Mouse (Mus musculus) liver, embryonic 11.5 days (tissue): Measurements from ENCODE around the gene Plppr2. TPM values are rescaled to one million over a fixed set of nuclear protein-coding genes. Genes with fewer than 3 reads are reported as not detected.

Source experiments
- ATAC-seq: fragments of 200-750 bp; cut with Nextera tagmentation; replicated peaks from 2 replicates; pipeline ENCODE4 v1.8.0; 2017; ENCODE audit warnings: moderate number of reproducible peaks, mild to moderate bottlenecking, moderate TSS enrichment, moderate library complexity; ENCODE audit not compliant: low FRiP score
- DNase-seq: peaks from one replicate; pipeline ENCODE4 v3.0.0-alpha.2; 2017; ENCODE audit warnings: low spot score
- H3K27ac ChIP-seq: fragments of 300-500 bp; sonication (generic); 2 replicates; pipeline ENCODE4 v1.5.1; 2014; ENCODE audit warnings: mild to moderate bottlenecking, low read depth, low read length, control low read depth
- H3K27me3 ChIP-seq: fragments of 300-500 bp; sonication (generic); replicated peaks from 2 replicates; pipeline ENCODE4 v1.6.1; 2014; ENCODE audit warnings: low read length, mixed read lengths; ENCODE audit not compliant: control insufficient read depth, insufficient read depth
- H3K36me3 ChIP-seq: fragments of 300-500 bp; sonication (generic); 2 replicates; pipeline ENCODE4 v1.6.1; 2014; ENCODE audit warnings: mild to moderate bottlenecking, low read length, moderate library complexity, mixed read lengths; ENCODE audit not compliant: control insufficient read depth, insufficient read depth
- H3K4me1 ChIP-seq: fragments of 300-500 bp; sonication (generic); replicated peaks from 2 replicates; pipeline ENCODE4 v1.6.1; 2014; ENCODE audit warnings: low read length, mixed read lengths; ENCODE audit not compliant: control insufficient read depth, insufficient read depth
- H3K4me2 ChIP-seq: fragments of 300-500 bp; sonication (generic); 2 replicates; pipeline ENCODE4 v1.6.1; 2014; ENCODE audit warnings: mild to moderate bottlenecking, control low read depth, moderate library complexity
- H3K4me3 ChIP-seq: fragments of 300-500 bp; sonication (generic); 2 replicates; pipeline ENCODE4 v1.5.1; 2014; ENCODE audit warnings: low read depth, low read length, control low read depth
- H3K9ac ChIP-seq: fragments of 300-500 bp; sonication (generic); 2 replicates; pipeline ENCODE4 v1.6.1; 2014; ENCODE audit warnings: low read depth, low read length, control low read depth
- H3K9me3 ChIP-seq: fragments of 300-500 bp; sonication (generic); 2 replicates; pipeline ENCODE4 v1.6.1; 2016; ENCODE audit warnings: low read length, inconsistent platforms, mixed read lengths; ENCODE audit not compliant: control insufficient read depth
- WGBS: fragments of 180-500 bp; shearing (Covaris S2); extraction: QIAGEN DNeasy Blood & Tissue Kit; methylation state at CpG from one replicate; pipeline ENCODE4 v1.1.7; 2014; 5-methylcytosine and 5-hydroxymethylcytosine counted together
- polyA plus RNA-seq: library from polyadenylated mRNA; unstranded; fragments of >200 nt; fragmentation: Nextera tagmentation; extraction: Ambion mirVana; gene quantifications from 2 replicates; pipeline ENCODE4 v1.2.1, GENCODE M21; 2014

Gene Plppr2
- polyA plus RNA-seq, 1 experiment from 2014 or later, result 7.2 TPM

DNA sequence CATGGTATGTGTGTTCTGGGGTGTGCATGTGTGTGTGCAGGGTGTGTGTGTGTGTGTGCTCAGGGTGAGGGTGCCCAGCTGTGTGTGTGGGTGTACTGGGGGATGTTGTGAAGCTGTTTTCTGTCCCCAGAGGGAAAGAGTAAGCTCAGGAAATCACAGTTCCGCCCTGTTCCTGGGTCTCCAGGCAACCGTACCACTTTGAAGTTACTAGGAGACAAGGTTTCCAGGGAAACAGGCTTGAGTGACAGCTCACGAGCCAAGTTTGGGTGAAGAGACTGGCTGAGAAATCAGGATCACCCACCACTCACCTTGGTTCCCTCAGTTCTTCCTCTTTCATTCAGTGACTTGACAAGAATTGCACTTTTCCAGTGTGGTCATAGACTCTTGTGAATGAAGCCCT is 16.8 kb downstream of the Plppr2 start:
- 0 out of 2 replicates have a peak, but pooled peaks cover 2% of the 10 kb centered on the region for H3K27me3 ChIP-seq
- no peaks in the 10 kb centered on the region for H3K9me3 ChIP-seq
- no peak overlapping the region for H3K4me2 ChIP-seq
- peaks cover 4% of the 10 kb centered on the region for H3K4me1 ChIP-seq
- H3K9ac ChIP-seq, result no peak overlapping the region
- H3K36me3 ChIP-seq, result peaks cover 4% of the 10 kb centered on the region; the same call in 1 of the 2 replicates
- DNase-seq (no peak), ATAC-seq (no peak)
- H3K27ac ChIP-seq, result no peak overlapping the region
- WGBS, result 19% methylated on average over 3 of the region's 3 CpGs
- H3K4me3 ChIP-seq, result no peak overlapping the region

DNA sequence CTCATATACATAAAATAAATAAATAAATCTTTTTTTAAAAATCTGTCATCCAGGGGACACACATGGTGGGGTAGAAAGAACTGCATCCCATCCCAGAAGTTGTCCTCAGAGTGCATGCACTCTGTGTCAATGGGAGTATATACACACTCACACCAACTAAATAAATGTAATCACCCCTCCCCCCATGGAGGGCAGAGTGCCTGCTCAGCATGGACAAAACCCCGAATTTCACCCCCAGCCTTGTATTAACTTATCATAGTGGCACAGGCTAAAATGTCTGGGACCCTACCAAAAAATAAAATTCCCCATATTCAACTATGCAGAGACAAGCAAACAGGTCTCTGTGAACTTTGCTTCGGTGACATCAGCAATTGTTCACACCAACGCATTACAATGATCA is 17.8 kb downstream of the Plppr2 start:
- H3K27ac ChIP-seq, result no peak overlapping the region
- H3K27me3 ChIP-seq, result no peaks in the 10 kb centered on the region
- no peak for DNase-seq
- no peak overlapping the region for H3K9ac ChIP-seq
- peaks cover 5% of the 10 kb centered on the region for H3K4me1 ChIP-seq
- H3K4me3 ChIP-seq, result no peak overlapping the region
- peak overlapping the region; percentile 69 for H3K4me2 ChIP-seq
- ATAC-seq, result no peak
- H3K36me3 ChIP-seq, result peaks cover 12% of the 10 kb centered on the region; the same call in 1 of the 2 replicates
- WGBS, result 69% methylated on average over 3 of the region's 3 CpGs
- H3K9me3 ChIP-seq, result no peaks in the 10 kb centered on the region

DNA sequence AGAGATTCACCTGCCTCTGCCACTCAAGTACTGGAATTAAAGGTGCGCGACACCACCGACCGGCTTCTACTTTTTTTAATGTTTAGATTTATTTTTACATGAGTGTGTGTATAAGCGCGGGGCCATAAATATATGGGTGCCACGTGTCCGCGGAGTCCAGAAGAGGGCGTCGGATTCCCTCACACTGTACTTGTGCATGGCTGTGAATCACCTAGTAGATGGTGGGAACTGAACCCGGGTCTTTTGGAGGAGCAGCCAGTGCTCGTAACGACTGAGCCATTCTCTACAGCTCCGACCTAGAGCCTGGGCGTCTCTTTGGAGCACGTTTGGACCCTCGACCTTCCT is 18.4 kb downstream of the Plppr2 start:
- Histone ChIP-seq H3K9ac (peak overlapping the region; percentile 75), H3K27me3 (no peaks in the 10 kb centered on the region), H3K27ac (peak overlapping the region; percentile 78), H3K4me1 (peaks cover 10% of the 10 kb centered on the region), H3K4me2 (peak overlapping the region; percentile 69), H3K9me3 (no peaks in the 10 kb centered on the region), H3K36me3 (peaks cover 17% of the 10 kb centered on the region; the same call in 1 of the 2 replicates), H3K4me3 (peak overlapping the region; percentile 65)
- ATAC-seq, result peak; percentile 71
- 1% methylated on average over 18 of the region's 18 CpGs for WGBS
- DNase-seq, result no peak

DNA sequence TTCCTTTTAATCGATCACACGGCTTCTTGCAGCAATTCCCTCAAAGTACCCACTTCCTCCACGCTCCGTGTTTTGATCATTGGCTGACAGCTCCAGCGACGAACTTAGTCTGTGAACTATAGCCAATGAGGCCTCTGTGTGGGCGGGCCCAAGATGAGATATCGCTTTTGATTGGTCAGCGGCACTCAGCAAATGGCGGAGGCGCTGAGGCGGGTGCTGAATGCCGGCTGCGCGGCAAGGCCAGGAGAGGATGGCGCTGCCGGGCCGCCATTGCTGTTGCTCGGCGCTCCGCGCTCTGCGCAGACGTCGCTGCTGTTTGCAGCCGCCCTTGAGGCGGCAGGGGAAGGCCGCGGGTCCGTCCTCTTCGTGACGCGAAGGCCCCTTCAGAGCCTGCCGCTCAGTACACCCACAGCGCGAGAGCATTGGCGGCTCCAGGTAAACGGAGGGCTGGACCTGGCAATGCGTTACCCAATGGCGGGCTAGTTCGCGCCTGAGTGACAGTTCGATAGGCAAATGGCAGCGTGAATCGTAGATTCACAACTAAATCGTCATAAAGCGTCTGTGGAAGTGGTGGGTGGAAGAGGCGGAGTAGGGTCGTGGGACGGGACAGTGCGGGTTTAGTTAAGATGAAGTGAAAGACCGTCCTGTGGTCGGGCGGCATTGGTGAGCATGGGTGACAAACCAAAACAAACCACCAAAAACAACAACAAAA is 18.9 kb downstream of the Plppr2 start, which contains the start of gene Swsap1:
Swsap1 (plus strand) TSS at position 186 of the 712 bp plus-strand sequence.
- ATAC-seq (peak; percentile 94), DNase-seq (peak; percentile 95)
- Histone ChIP-seq H3K4me1 (peaks cover 16% of the 10 kb centered on the region), H3K9me3 (no peaks in the 10 kb centered on the region), H3K27ac (peak within 1 kb of the TSS; percentile 84), H3K4me3 (peak within 1 kb of the TSS; percentile 65), H3K27me3 (peaks cover 3% of the 10 kb centered on the region), H3K4me2 (peak within 1 kb of the TSS; percentile 69), H3K9ac (peak within 1 kb of the TSS; percentile 75), H3K36me3 (peaks cover 19% of the 10 kb centered on the region)
- WGBS, result under 1% methylated on average over 54 of the region's 54 CpGs

DNA sequence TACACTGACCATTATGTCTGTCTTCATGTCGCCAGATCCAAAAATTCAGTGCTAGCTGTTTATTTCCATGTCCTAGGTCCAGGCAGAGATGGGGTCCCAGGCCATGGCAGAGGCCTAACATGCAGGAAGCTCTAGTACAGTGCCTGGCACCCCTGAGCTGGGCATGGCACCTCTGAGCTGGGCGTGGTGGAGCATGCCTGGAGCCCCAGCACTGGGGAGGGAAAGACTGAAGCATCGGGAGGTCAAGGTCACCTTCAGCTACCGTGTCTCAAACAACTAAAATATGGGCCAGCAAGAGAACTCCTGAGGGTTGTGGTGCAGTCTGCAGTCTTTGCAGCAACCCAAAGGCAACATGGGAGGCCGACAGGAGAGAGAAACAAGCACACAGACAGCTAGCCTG is 21.5 kb downstream of the Plppr2 start:
- Histone ChIP-seq H3K9me3 (no peaks in the 10 kb centered on the region), H3K9ac (no peak overlapping the region), H3K36me3 (peaks cover 23% of the 10 kb centered on the region), H3K4me3 (no peak overlapping the region), H3K4me2 (peak overlapping the region; percentile 1; the same call in 1 of the 2 replicates), H3K27me3 (peaks cover 16% of the 10 kb centered on the region), H3K27ac (peak overlapping the region; percentile 54), H3K4me1 (peaks cover 24% of the 10 kb centered on the region)
- no peak for DNase-seq
- no peak for ATAC-seq
- 78% methylated on average over 5 of the region's 5 CpGs for WGBS

DNA sequence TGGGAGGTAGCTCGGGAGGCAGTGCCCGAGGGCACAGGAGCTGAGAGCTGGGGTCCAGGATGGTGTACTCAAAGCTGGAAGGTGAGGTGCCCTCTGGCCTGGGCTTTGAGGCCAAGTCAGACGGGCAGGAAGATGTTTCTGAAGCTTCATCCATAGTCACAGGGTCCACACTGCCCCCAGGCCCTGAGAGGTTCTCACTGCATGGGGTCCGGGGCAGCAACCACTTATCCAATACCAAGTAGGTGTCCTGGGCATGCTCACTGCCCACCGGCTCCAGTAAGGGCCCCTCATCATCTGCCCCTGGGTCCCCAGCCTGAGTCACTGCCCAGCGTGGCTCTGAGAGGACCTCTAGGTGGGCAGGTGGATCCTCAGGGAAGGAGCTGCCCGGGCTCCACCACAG is 22.4 kb downstream of the Plppr2 start:
- 82% methylated on average over 7 of the region's 7 CpGs for WGBS
- peaks cover 16% of the 10 kb centered on the region for H3K27me3 ChIP-seq
- peaks cover 29% of the 10 kb centered on the region for H3K4me1 ChIP-seq
- ATAC-seq (no peak), DNase-seq (no peak)
- H3K27ac ChIP-seq, result peak overlapping the region; percentile 54
- H3K36me3 ChIP-seq, result peaks cover 23% of the 10 kb centered on the region
- no peaks in the 10 kb centered on the region for H3K9me3 ChIP-seq
- H3K9ac ChIP-seq, result no peak overlapping the region
- peak overlapping the region; percentile 91 for H3K4me2 ChIP-seq
- peak overlapping the region; percentile 27; the same call in 1 of the 2 replicates for H3K4me3 ChIP-seq

DNA sequence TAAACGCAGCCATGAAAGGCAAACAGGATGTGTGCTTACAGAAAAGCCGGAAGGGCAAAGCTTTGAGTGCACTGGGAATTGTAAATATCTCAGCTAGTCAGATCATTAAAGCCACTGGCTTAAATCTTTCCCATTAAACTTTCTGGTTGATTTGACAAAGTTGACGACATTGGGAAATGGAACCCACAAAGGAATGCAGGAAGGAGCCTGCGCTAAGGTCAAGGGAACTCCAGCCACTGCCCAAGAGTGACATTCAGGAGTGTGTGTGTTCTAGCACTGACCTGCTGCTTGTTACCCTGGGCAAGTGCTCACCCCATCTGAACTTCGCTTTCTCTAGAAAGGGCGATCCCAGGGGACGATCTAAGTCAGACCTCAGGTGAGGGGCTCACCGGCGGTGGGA is 23.3 kb downstream of the Plppr2 start:
- H3K4me1 ChIP-seq, result peaks cover 25% of the 10 kb centered on the region

DNA sequence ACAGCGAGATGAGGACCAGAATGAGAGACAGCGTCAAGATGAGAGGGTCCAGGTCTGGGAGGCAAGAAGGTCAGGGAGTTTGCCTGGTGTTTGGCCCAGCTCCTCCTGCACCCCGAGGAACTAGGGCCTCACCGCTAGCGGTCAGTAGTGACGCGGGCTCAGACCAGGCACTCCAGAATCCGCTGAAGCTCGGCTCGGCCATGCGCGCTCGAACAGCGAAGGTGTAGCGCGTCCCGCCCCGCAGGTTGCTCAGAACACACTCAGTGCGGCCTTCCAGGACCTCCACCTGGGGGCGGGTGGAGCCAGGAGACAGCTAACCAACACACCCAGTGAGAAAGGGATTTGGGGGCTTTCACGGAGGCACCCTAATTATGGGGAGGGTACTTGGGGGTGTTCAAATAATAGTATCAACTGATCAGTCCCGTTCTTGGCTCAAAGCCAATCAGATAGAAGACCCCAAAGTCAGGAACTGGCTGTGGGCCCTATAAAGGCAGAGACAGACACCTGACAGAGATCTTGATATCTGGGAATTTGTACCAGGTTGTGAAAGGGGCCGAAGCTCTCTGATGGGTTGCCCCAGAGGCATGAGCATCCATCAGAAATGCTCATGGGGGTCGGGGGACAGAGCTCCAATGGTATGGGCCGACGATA is 23.9 kb downstream of the Plppr2 start:
- peak overlapping the region; percentile 82 for H3K4me3 ChIP-seq
- WGBS, result 26% methylated on average over 26 of the region's 26 CpGs
- no peaks in the 10 kb centered on the region for H3K9me3 ChIP-seq
- H3K27me3 ChIP-seq, result peaks cover 16% of the 10 kb centered on the region
- H3K9ac ChIP-seq, result peak overlapping the region; percentile 90
- DNase-seq (no peak), ATAC-seq (no peak)
- H3K36me3 ChIP-seq, result peaks cover 23% of the 10 kb centered on the region
- H3K4me2 ChIP-seq, result peak overlapping the region; percentile 91
- H3K4me1 ChIP-seq, result peaks cover 25% of the 10 kb centered on the region
- peak overlapping the region; percentile 98 for H3K27ac ChIP-seq

More for the DNA sequence above, 23.3 kb downstream of the Plppr2 start:
- Histone ChIP-seq H3K36me3 (peaks cover 23% of the 10 kb centered on the region), H3K9ac (peak overlapping the region; percentile 90), H3K4me3 (peak overlapping the region; percentile 82), H3K27ac (peak overlapping the region; percentile 98), H3K9me3 (no peaks in the 10 kb centered on the region), H3K4me2 (peak overlapping the region; percentile 91), H3K27me3 (peaks cover 16% of the 10 kb centered on the region)
- ATAC-seq, result no peak
- 65% methylated on average over 9 of the region's 9 CpGs for WGBS
- no peak for DNase-seq
